Mouse (Mus musculus) lung, postnatal 0 days (tissue): Measurements from ENCODE around the gene 1700007K13Rik.

Experiments
- CTCF ChIP-seq: IDR thresholded peaks from 2 replicates; pipeline ENCODE4 v1.5.1; 2016; ENCODE audit warnings: antibody characterized with exemption, mild to moderate bottlenecking
- EP300 ChIP-seq: IDR thresholded peaks from 2 replicates; pipeline ENCODE4 v1.6.1; 2016; ENCODE audit warnings: antibody characterized with exemption, mild to moderate bottlenecking, control low read depth

DNA sequence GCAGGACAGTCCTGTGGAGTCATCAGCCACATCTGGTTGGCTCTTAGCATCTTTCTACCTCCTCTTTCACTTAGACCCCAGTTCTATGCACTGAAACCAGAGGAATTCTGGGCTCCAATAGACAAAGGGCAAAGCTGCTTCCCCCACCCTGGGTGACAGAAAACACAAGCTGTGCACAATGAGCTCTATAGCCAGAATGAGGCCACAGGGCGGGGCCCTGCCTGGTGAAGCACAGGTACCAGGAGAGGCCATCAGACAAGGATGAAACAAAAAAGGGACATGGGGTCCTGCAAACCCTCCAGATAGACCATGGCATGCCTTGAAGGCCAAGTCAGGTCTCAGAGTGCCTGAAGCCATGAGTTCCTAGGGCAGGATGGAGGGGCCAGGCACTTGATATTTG lies 49.6 kb downstream of the 1700007K13Rik start:
- TF ChIP-seq CTCF (no peak), EP300 (no peak)
